Mouse (Mus musculus) lung, adult 2 months (tissue): ENCODE results near the gene Pias3. TPM values are rescaled to one million over a fixed set of nuclear protein-coding genes. Genes with fewer than 3 reads are reported as not detected.
A peak's percentile ranks its signal among the peaks of the same experiment; 100 is the strongest.

ENCODE experiments used
- DNase-seq: peaks from one replicate; pipeline ENCODE4 v3.0.0; 2022
- H3K4me1 ChIP-seq: fragments of 200-500 bp; 2 replicates; pipeline ENCODE4 v1.6.1; 2011; ENCODE audit warnings: low read length; ENCODE audit not compliant: control insufficient read depth, insufficient read depth
- H3K4me3 ChIP-seq: fragments of 200-500 bp; replicated peaks from 2 replicates; pipeline ENCODE3; 2011; ENCODE audit warnings: low read depth, mild to moderate bottlenecking, control low read depth, low read length; ENCODE audit errors: extremely low read depth
- CTCF ChIP-seq: fragments of 200-500 bp; IDR thresholded peaks from 2 replicates; pipeline ENCODE4 v1.5.1; 2011; ENCODE audit warnings: mild to moderate bottlenecking, low read length, control low read depth; ENCODE audit not compliant: insufficient read depth
- POLR2A ChIP-seq: fragments of 200-500 bp; IDR thresholded peaks from 2 replicates; pipeline ENCODE4 v1.6.1; 2011; ENCODE audit warnings: low read depth, mild to moderate bottlenecking, control low read depth, low read length, borderline replicate concordance; ENCODE audit errors: extremely low read depth
- WGBS: fragments of 180-500 bp; shearing (Covaris S2); methylation state at CpG from one replicate; pipeline ENCODE4 v1.1.7; 2018; 5-methylcytosine and 5-hydroxymethylcytosine counted together
- polyA plus RNA-seq: library from polyadenylated mRNA; depleted of rRNA; stranded (reverse); fragments of >200 nt; gene quantifications from 2 replicates; pipeline ENCODE4 v1.2.3, GENCODE M21; 2012

The Pias3 gene
- polyA plus RNA-seq, 1 experiment, result 44.1 TPM

DNA sequence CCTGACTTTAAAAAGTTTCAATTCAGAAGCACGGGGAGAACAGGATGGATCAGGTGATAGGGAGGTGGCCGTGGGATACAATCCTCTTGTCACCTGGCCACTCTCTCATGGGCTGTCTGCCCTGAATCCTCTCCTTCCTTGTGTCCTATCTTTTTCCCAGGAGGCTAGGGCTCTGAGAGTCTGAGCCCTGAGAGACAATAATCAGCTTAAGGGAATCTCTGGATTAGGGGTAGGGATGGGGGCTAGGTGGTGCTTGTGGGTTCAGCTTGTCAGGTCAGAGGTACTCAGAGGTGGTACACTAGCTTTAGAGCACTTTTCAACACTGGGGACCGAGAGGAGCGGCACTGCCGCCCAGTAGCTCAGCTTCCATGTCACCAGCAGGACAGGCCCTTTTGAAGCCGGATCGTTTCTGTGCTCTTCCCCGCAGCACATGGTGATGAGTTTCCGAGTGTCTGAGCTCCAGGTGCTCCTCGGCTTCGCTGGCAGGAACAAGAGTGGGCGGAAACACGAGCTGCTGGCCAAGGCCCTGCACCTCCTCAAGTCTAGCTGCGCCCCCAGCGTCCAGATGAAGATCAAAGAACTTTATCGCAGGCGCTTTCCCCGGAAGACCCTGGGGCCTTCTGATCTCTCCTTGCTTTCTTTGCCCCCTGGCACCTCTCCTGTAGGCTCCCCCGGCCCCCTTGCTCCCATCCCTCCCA is 3.0 kb downstream of the Pias3 start:
- Histone ChIP-seq H3K4me1 (0 out of 2 replicates have a peak, but pooled peaks cover 4% of the 10 kb centered on the region), H3K4me3 (no peak overlapping the region)
- TF ChIP-seq CTCF (no peak), POLR2A (no peak)
- WGBS, result 67% methylated on average over 19 of the region's 19 CpGs
- DNase-seq, result no peak

DNA sequence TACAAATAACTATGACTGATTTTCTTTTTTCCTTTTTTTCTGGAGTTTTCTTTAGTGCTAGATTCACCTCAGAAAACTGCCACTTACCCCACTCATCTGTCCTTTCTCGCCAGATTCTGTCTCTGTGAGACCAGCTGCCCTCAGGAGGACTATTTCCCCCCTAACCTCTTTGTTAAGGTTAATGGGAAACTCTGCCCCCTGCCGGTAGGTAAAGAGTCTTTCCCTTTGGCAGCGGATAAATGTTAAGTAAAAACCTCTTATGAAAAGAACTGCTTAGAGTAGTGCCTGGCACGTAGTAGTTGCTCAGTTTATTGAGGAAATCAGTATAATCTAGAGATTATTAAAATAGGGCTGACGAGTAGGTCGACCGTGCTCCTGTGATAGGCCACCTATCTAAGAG is 4.2 kb downstream of the Pias3 start:
- TF ChIP-seq POLR2A (no peak), CTCF (no peak)
- H3K4me3 ChIP-seq, result no peak overlapping the region
- DNase-seq, result no peak
- WGBS, result 58% methylated on average over 7 of the region's 7 CpGs
- H3K4me1 ChIP-seq, result 0 out of 2 replicates have a peak, but pooled peaks cover 4% of the 10 kb centered on the region

GRCm38 (mm10) chr3:96701003-96701402 is 4.8 kb downstream of the Pias3 start:
- Histone ChIP-seq H3K4me3 (no peak overlapping the region), H3K4me1 (0 out of 2 replicates have a peak, but pooled peaks cover under 1% of the 10 kb centered on the region)
- WGBS, result 85% methylated on average over 4 of the region's 4 CpGs
- DNase-seq, result no peak
- TF ChIP-seq CTCF, result no peak
- no peak for TF ChIP-seq POLR2A

DNA sequence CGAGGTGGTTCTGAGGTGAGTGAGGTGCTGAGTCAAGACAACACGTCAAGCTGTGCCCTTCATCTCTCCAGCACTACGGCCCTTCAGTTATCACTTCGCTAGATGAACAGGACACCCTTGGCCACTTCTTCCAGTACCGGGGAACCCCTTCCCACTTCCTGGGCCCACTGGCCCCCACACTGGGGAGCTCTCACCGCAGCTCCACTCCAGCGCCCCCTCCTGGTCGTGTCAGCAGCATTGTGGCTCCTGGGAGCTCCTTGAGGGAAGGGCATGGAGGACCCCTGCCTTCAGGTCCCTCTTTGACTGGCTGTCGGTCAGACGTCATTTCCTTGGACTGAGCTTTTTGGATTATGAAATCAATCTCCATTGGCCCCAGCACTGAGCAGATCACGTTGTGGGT is 8.6 kb downstream of the Pias3 start:
- WGBS, result 71% methylated on average over 11 of the region's 11 CpGs
- TF ChIP-seq POLR2A, result no peak
- 0 out of 2 replicates have a peak, but pooled peaks have one; percentile 18 for TF ChIP-seq CTCF
- peaks cover 4% of the 10 kb centered on the region; the same call in 1 of the 2 replicates for H3K4me1 ChIP-seq
- H3K4me3 ChIP-seq, result no peak overlapping the region
- DNase-seq, result peak; percentile 29

DNA sequence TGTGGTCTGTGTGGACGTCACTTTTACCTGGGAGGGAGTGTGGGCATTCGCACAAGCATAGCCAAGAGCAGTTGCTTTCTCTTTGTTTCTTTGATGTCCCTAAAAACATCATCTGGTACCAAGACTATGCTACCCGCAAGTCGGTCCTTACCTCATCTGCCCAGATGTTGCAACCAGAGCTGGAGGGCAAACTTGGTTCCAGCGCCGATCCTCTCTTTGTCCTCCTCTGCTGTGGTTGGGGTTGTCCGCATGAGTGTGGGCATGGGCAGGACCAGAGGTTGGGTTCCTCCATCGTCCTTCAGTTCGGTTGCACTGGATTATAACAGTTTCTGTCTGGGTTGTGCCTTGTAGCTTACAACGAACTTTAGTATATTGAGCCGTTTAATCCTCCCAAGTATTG is 10.0 kb downstream of the Pias3 start:
- peaks cover 4% of the 10 kb centered on the region; the same call in 1 of the 2 replicates for H3K4me1 ChIP-seq
- no peak overlapping the region for H3K4me3 ChIP-seq
- WGBS, result 89% methylated on average over 11 of the region's 11 CpGs
- no peak for DNase-seq
- TF ChIP-seq POLR2A (no peak), CTCF (no peak)

GRCm38 (mm10) chr3:96706984-96707383 is 10.8 kb downstream of the Pias3 start:
- WGBS, result 56% methylated on average over 7 of the region's 7 CpGs
- H3K4me1 ChIP-seq, result peaks cover 4% of the 10 kb centered on the region; the same call in 1 of the 2 replicates
- H3K4me3 ChIP-seq, result no peak overlapping the region
- no peak for TF ChIP-seq CTCF
- TF ChIP-seq POLR2A, result no peak
- DNase-seq, result no peak

DNA sequence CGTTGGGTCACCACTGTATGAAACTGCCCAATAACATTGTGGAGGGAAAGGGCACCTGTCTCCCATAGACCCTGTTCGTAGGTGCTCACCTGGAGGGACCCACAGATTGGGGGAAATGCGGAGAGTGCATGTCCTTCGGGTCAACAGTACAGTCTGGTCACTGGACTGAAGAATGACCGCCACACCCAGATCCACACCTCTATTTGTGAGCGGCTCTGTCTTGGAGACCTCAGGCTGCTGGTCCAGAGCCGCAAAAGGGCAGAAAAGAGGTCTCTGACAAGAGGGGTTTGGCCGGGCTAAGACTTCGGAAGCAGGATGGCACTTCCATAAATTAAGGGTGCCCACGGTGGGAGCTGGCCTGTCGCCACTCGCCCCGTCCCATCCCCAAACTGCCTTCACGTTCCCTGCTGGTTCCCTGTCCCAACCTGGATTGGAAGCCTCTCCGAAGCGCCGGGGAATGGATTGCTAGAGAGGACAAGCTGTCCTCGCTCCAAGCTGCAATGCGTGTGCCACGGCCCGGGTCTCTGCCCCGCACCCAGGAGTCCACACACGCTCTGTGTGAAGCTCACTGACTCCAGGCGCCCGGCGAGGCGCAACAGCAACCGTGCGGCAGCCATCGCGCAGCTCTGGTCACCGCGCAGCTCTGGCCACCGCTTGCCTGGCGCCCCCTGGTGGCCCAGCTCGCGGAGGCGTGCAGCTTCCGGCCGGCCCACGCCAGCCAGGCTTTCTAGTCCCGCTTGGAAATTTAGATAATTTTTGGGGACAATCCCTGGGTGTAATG is 11.9 kb downstream of the Pias3 start, which contains the start of gene Nudt17:
Gene Nudt17, minus strand, starts transcription at position 660 of the 781 bp plus-strand sequence.
- TF ChIP-seq POLR2A (no peak), CTCF (peak; percentile 53)
- peak; percentile 80 for DNase-seq
- Histone ChIP-seq H3K4me1 (peaks cover 4% of the 10 kb centered on the region; the same call in 1 of the 2 replicates), H3K4me3 (peak within 1 kb of the TSS; percentile 61)
- 4% methylated on average over 42 of the region's 42 CpGs for WGBS

DNA sequence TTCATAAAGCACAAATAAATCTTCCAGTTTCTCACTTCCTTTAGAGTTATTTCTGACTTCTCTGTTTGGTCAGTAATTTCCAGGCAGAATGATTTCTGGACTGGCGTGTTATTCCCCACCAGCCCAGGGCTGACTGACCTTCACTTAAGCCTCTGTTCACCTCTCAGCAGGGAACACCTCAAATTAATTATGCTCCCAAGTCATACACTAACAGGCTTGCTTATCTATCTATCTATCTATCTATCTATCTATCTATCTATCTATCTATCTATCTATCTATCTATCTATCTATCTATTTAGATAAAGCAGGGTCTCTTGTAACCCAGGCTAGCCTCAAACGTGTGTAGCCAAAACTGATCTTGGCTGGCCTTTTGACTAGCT is 12.5 kb downstream of the Pias3 start:
- DNase-seq, result no peak
- 59% methylated on average over 2 of the region's 2 CpGs for WGBS
- TF ChIP-seq CTCF (no peak), POLR2A (no peak)
- Histone ChIP-seq H3K4me3 (no peak overlapping the region), H3K4me1 (peaks cover 4% of the 10 kb centered on the region; the same call in 1 of the 2 replicates)

DNA sequence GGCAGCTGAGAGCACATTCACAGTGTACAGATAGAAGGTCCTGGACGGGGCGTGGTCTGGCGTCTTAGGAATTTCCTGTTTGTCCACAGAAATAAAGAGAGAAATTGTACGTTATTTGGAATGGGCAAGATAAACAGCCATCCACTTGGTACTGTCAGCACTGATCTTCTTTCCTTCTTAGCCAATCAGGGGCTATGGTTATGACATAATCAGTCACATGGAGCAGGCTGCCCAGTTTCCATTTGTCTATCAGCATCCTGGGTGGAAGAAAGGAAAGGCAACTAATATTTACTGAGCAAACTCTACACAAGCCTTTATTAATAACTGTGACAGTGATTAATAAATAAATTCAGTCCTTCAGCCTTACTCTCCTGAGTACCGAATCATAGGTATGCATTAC is 18.1 kb downstream of the Pias3 start:
- DNase-seq, result no peak
- WGBS, result 54% methylated on average over 5 of the region's 5 CpGs
- Histone ChIP-seq H3K4me3 (no peak overlapping the region), H3K4me1 (peaks cover 6% of the 10 kb centered on the region)
- TF ChIP-seq CTCF (no peak), POLR2A (no peak)

DNA sequence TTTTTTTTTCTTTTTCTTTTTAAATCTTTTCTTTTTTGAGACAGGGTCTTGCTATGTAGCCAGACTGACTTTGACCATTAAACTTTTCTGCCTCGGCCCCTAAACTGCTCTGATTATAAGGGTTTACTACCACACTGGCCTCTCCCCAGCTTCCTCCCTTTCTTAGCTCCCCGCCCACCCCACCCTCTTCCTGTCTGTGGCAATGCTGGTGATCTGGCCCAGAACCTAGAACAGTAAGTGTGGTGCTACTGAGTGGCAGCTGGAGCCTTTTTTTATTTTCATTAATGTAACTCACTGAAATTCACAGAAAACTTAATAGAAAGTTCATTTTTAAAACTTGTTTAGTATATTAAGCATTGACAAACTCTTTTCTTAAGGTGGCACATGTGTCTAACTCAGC is 19.7 kb downstream of the Pias3 start:
- WGBS, result 46% methylated on average over 2 of the region's 2 CpGs
- no peak overlapping the region for H3K4me3 ChIP-seq
- no peak for TF ChIP-seq CTCF
- TF ChIP-seq POLR2A, result no peak
- no peak for DNase-seq
- H3K4me1 ChIP-seq, result peaks cover 6% of the 10 kb centered on the region
